Mouse (Mus musculus): ENCODE data around the gene Gzf1. TPM values are rescaled to one million over a fixed set of nuclear protein-coding genes. Genes with fewer than 3 reads are reported as not detected.

The Gzf1 gene
- polyA plus RNA-seq (2015; fragmentation: Nextera tagmentation; extraction: Ambion mirVana), result 19.1 and 19.7 TPM in 2 replicates

DNA sequence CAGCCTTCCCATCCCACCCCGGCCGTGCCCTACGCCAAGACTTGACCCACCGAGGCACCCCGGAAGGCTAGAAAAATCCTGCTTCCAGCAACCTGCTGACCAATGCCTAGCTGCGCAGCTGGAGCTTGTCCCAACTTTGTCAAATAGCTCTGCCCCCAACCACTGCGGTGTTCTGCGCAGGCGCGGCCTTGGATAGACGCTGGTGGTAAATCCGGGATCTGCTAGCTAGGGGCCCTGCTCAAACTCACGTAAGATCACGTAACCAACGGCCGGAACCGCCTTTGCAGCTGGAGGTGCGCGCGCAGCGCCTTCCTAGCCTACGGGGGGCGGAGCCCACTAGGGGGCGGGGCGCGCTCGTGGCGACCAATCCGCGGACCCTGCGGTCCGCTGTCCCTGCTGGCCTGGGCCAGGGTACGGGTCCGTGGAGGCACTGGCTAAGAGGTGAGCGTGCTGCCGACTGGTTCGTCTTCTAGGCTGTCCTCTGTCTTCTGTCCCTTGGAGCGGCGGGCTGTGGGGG lies at the start of gene Gzf1:
Gzf1 (plus strand) TSS at position 249 of the 517 bp plus-strand sequence.
- Histone ChIP-seq H3K27me3 (no peaks in the 10 kb centered on the region), H3K36me3 (peaks cover 32% of the 10 kb centered on the region), H3K4me2 (peak within 1 kb of the TSS; percentile 85), H3K9me3 (no peaks in the 10 kb centered on the region), H3K4me3 (peak within 1 kb of the TSS; percentile 68), H3K27ac (peak within 1 kb of the TSS; percentile 82), H3K9ac (peak within 1 kb of the TSS; percentile 74), H3K4me1 (peaks cover 46% of the 10 kb centered on the region)
- under 1% methylated on average over 39 of the region's 39 CpGs for WGBS
- ATAC-seq (ENCODE audit: borderline replicate concordance, extremely low read depth, low FRiP score, low TSS enrichment), result peak; percentile 97

DNA sequence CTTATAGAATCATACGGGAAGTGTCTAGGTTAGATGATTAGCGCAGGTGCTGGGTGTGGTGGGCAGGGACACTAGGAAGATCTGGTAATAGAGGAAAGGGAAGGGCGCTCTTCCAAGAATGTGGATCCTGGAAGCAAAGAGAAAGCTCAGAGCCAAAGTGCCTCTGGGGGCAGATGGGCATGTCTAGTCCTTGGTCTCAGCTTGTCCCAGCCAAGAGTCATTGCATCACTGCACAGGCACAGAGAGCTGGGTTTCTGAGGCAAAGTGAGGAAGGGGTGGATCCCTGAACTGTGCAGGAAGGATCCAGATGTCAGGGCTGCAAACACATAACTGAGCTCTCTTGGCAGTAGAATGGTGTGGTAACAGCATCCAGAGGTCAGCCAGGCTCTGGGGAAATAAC lies 49.2 kb upstream of the Gzf1 start:
- WGBS, result 81% methylated on average over 3 of the region's 3 CpGs
- H3K4me1 ChIP-seq, result no peaks in the 10 kb centered on the region

DNA sequence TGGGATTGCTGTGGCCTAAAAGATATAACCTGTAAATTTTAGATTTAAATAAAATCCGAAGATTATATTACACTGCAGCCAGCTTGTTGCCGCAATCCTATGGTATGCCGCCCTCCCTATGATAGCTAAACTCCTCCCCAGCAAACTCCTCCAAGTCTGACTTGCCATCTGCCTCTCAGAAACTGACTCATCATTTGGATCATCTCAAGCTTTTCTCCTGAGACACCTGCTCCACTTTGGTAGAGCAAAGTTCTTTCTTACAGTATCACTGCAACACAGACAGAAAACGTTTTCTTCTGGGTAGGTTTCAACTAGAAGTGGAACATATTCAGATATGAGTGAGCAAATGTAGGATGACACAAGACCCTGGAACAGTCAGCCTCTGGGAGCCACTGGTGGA lies 46.4 kb upstream of the Gzf1 start:
- ATAC-seq (ENCODE audit: borderline replicate concordance, extremely low read depth, low FRiP score, low TSS enrichment), result no peak
- H3K4me1 ChIP-seq, result no peaks in the 10 kb centered on the region
- no peak overlapping the region for H3K9ac ChIP-seq
- H3K4me3 ChIP-seq, result no peak overlapping the region
- no peak overlapping the region for H3K4me2 ChIP-seq
- no peak overlapping the region for H3K27ac ChIP-seq
- WGBS, result 78% methylated on average over 4 of the region's 4 CpGs
- no peaks in the 10 kb centered on the region for H3K27me3 ChIP-seq
- H3K9me3 ChIP-seq, result no peaks in the 10 kb centered on the region
- no peaks in the 10 kb centered on the region for H3K36me3 ChIP-seq

More for the DNA sequence above, 49.2 kb upstream of the Gzf1 start:
- ATAC-seq (ENCODE audit: borderline replicate concordance, extremely low read depth, low FRiP score, low TSS enrichment), result no peak
- H3K9ac ChIP-seq, result no peak overlapping the region
- H3K27me3 ChIP-seq, result no peaks in the 10 kb centered on the region
- H3K4me3 ChIP-seq, result no peak overlapping the region
- H3K36me3 ChIP-seq, result no peaks in the 10 kb centered on the region
- H3K9me3 ChIP-seq, result no peaks in the 10 kb centered on the region
- H3K4me2 ChIP-seq, result no peak overlapping the region
- no peak overlapping the region for H3K27ac ChIP-seq

DNA sequence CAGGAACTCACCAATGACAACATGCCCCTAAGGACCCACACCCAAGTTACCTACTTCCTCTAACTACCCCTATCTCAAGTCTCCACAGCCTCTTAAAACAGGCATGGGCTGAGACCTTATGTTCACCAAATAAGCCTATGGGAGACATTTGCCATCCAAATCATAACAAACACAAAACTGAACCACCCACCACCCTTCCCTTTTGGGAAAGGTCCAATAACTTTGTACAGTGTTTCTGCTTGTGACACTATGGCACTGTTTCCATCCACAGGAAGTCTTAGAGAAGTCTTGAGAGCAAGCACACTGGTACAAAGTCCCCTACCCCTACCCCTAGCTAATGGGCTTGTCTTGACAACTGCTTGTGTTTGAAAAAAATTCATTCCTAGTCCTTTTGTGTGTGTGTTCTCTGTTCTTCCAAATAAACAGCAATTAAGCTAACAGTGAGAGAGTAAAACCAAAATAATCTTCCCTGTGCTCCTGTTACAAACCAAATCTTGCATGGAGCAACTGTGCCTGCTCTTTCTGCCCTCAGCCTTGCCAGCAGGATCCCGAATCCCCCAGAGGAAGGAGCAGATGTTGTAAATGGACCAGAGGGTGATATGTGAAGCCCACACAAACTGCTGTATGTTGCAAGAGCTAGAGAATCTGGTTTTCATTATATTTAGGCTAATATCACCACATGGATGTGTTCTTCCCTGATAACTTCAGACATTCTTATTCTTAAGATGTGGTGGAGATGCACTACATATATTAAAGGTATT lies 38.0 kb upstream of the Gzf1 start:
- H3K4me3 ChIP-seq, result no peak overlapping the region
- no peaks in the 10 kb centered on the region for H3K4me1 ChIP-seq
- ATAC-seq (ENCODE audit: borderline replicate concordance, extremely low read depth, low FRiP score, low TSS enrichment), result no peak
- no peak overlapping the region for H3K27ac ChIP-seq
- no peaks in the 10 kb centered on the region for H3K9me3 ChIP-seq
- no peaks in the 10 kb centered on the region for H3K36me3 ChIP-seq
- H3K4me2 ChIP-seq, result no peak overlapping the region
- WGBS, result 47% methylated on average over 1 of the region's 1 CpGs
- no peak overlapping the region for H3K9ac ChIP-seq
- H3K27me3 ChIP-seq, result no peaks in the 10 kb centered on the region

DNA sequence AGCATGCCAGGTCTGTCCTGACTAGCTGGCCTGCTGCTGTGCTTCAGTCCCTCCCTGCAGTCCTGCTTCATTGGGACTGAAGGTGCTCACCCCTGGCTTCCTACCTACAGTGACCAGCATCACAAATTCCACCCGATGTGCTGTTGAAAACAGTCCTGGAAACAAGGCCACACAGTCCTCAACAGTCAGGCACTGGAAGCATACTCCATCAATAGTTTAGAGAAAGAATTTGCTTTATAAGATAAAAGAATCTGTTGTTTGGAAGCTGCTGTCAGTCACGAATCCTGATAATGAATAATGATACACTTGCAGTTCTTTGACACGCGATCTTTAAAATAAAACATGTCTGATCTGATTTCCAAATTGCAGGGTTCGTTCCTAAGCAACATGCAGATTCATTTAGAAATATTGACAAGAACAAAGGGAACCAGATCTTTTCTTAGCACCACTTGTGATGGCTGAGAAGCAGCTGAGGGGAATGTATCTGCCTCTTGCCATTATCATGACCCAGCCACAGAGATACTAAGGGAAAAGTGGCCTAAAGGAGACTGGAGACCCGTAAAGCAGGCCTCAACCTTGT lies 36.3 kb upstream of the Gzf1 start:
- Histone ChIP-seq H3K4me2 (no peak overlapping the region), H3K4me1 (no peaks in the 10 kb centered on the region), H3K27ac (no peak overlapping the region), H3K9me3 (no peaks in the 10 kb centered on the region), H3K36me3 (no peaks in the 10 kb centered on the region), H3K9ac (no peak overlapping the region), H3K4me3 (no peak overlapping the region), H3K27me3 (no peaks in the 10 kb centered on the region)
- WGBS, result 71% methylated on average over 6 of the region's 6 CpGs
- no peak for ATAC-seq (ENCODE audit: borderline replicate concordance, extremely low read depth, low FRiP score, low TSS enrichment)

DNA sequence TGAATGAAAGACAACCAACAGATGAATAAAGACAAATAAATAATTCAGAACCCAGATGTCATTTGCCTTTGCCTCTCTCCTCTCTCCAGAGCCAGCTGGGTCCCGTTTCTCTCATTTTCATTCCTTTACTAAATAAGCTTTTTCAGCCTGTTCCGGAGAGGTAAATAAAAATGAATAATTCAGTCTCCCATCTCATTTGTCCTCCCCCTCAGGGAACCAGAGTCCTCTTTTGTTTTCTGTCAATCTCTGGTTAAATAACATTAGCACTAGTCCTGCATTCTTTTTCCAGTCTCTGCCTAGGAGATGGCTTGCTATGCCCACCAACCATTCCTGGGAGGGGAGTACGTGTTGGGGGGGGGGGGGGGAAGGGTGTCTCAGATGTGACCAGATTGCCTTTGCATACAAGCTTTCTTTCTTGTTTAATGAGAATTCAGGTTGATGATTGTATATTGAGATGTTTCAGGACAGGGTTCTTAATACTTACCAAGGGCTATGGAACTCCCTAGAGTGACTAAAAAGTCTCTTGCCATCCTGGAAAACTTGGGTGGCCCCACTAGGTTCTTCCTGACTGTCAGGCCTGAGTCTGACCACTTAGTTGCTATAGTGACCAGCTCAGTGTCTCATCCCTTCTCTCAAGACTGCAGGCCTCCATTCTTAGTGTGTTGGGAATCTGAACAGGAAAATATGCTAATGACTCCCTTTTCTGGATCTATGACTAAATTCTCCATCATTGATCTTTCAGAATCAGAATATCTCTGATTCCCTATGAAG lies 30.1 kb upstream of the Gzf1 start:
- H3K36me3 ChIP-seq, result no peaks in the 10 kb centered on the region
- no peak overlapping the region for H3K9ac ChIP-seq
- no peak overlapping the region for H3K27ac ChIP-seq
- WGBS, result 32% methylated on average over 3 of the region's 3 CpGs
- H3K4me3 ChIP-seq, result no peak overlapping the region
- H3K4me1 ChIP-seq, result no peaks in the 10 kb centered on the region
- no peak for ATAC-seq (ENCODE audit: borderline replicate concordance, extremely low read depth, low FRiP score, low TSS enrichment)
- H3K4me2 ChIP-seq, result no peak overlapping the region
- H3K9me3 ChIP-seq, result no peaks in the 10 kb centered on the region
- H3K27me3 ChIP-seq, result no peaks in the 10 kb centered on the region

DNA sequence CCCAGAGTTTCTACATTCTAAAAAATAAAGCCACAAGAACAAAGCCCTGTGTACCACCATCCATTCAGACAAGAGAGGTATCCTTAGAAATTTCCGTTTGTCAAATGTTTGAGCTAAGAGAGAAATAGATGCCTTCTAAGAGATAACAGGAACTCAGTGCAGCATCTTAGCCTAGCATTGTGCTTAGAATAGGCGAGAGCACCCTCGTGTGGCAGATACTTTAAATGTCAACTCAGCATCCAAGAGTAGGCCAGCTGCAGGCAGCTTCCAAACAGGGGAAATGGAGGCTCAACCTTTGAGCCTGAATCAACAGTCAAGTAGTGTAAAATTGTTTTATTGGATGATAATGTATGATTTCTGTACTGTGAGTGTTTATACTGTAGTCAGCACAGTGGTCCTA lies 25.9 kb upstream of the Gzf1 start:
- Histone ChIP-seq H3K27me3 (no peaks in the 10 kb centered on the region), H3K27ac (no peak overlapping the region), H3K4me1 (no peaks in the 10 kb centered on the region), H3K9ac (no peak overlapping the region), H3K36me3 (no peaks in the 10 kb centered on the region), H3K9me3 (no peaks in the 10 kb centered on the region), H3K4me3 (no peak overlapping the region), H3K4me2 (no peak overlapping the region)
- ATAC-seq (ENCODE audit: borderline replicate concordance, extremely low read depth, low FRiP score, low TSS enrichment), result no peak
- WGBS, result 0% methylated on average over 3 of the region's 3 CpGs

DNA sequence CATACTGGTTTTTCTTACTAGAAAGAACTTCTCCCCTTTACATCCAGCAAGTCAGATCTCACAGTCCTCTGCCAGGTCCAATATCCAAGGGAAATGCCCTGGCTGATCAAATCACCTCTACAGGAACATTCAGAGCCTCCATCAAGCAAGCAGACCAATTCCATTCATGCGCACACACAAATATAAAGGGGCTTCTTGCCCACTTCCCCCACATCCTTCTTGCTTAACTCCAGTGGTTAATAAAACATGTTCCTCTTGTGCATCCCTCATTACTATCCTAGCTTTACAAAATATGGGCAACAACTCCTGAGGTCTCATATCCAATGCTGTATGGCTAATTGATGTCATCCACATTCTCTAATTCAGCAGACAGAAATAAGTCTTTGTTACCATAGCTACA lies 17.4 kb upstream of the Gzf1 start:
- WGBS, result 91% methylated on average over 1 of the region's 1 CpGs
- no peak for ATAC-seq (ENCODE audit: borderline replicate concordance, extremely low read depth, low FRiP score, low TSS enrichment)

DNA sequence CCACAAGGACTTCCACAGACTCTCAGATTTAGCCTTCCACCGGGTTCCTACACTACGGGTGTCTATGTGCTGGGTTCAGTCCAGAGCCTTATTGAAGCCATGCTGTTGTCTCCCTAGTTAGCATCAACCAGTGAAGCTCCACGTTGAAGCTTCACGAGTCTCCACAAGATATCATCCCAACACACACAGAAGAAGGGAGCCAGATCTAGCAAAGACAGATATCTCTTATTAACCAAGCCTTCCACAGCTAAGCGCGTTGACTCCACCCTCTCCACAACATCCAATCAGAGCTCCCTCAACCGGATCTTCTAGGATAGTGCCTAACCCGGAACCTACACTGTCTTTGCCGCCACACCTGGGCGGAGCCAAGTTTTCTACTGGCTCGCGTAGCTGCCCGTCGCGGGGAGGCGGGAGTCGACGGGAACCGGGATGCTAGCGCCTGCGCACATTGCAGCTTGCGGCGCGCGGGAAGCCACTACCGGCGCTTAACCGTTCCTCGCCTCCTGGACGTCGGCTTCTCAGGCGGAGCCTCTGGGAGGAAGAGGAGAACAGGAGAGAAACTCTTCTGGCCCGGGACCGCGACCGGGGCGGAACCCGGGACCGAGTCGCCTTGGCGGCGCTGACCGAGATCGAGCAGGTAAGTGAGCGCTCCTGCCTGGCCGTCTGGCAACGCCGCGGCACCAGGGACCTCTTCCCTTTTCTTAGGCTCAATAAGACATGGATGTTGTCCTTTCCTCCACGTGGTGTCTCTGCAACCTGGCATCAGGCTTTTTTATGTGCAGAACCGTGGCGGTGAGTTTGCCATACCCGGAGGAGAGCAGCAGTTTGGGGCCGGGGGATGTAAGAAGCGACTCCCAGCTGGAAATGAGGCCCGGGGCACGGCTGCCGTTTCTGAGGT lies 8.4 kb upstream of the Gzf1 start, which contains the start of gene Nxt1:
Nxt1 (plus strand) TSS at position 403 of the 898 bp plus-strand sequence.
- 1% methylated on average over 58 of the region's 58 CpGs for WGBS

More for the DNA sequence above, 17.4 kb upstream of the Gzf1 start:
- H3K27ac ChIP-seq, result no peak overlapping the region
- no peaks in the 10 kb centered on the region for H3K9me3 ChIP-seq
- no peaks in the 10 kb centered on the region for H3K27me3 ChIP-seq
- no peaks in the 10 kb centered on the region for H3K36me3 ChIP-seq
- no peaks in the 10 kb centered on the region for H3K4me1 ChIP-seq
- no peak overlapping the region for H3K4me3 ChIP-seq
- no peak overlapping the region for H3K9ac ChIP-seq
- no peak overlapping the region for H3K4me2 ChIP-seq

DNA sequence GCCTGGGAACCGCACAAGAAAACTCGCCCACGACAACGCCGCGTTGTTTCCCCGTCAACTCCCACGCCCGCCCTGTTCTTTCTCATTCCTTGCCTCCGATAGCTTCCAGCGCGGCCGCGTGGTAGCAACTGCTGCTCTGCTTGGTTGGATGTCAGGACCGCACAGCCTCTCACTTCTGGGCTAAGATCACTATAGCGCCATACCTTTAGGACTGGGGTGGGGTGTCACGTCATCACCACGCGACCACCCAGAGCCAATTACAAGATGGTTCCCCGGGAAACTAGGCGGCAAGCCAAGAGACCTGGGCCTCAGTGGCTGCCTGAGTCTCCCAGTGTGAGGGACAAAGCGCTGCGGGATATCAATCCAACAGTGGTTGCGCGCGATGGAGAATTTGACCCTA lies 3.0 kb upstream of the Gzf1 start:
- Histone ChIP-seq H3K4me1 (peaks cover 62% of the 10 kb centered on the region), H3K27ac (peak overlapping the region; percentile 34; the same call in 1 of the 2 replicates), H3K9me3 (no peaks in the 10 kb centered on the region), H3K9ac (peak overlapping the region; percentile 17; the same call in 1 of the 2 replicates), H3K27me3 (no peaks in the 10 kb centered on the region), H3K36me3 (peaks cover 22% of the 10 kb centered on the region), H3K4me3 (peak overlapping the region; percentile 37), H3K4me2 (peak overlapping the region; percentile 54)
- ATAC-seq (ENCODE audit: borderline replicate concordance, extremely low read depth, low FRiP score, low TSS enrichment), result no peak
- 16% methylated on average over 26 of the region's 26 CpGs for WGBS

More for the DNA sequence above, 8.4 kb upstream of the Gzf1 start, which contains the start of gene Nxt1:
- Histone ChIP-seq H3K4me1 (peaks cover 27% of the 10 kb centered on the region), H3K27me3 (no peaks in the 10 kb centered on the region), H3K27ac (peak within 1 kb of the TSS; percentile 76), H3K4me2 (peak within 1 kb of the TSS; percentile 76), H3K4me3 (peak within 1 kb of the TSS; percentile 86), H3K9me3 (no peaks in the 10 kb centered on the region), H3K36me3 (peaks cover 22% of the 10 kb centered on the region), H3K9ac (peak within 1 kb of the TSS; percentile 89)
- ATAC-seq (ENCODE audit: borderline replicate concordance, extremely low read depth, low FRiP score, low TSS enrichment), result peak; percentile 100

DNA sequence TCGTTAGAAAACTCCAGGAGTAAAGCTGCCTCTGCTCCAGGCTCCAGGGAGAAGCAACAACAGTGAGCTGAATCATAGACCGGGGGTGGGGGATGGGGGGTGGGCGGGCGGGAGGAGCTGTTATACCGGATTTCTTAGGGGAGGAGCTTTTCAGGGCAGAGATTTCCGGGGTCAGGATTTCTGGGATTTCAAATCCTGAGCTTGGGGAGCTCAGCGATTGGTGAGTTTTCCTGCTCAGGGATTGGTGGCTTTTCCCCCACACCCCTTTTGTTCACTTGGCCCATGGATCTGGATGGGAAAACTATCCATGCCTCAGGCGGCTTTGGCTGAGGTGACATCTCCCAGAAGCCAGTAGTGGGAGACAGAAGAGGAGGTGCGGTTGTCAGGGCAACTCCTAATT lies 1.5 kb upstream of the Gzf1 start:
- peaks cover 31% of the 10 kb centered on the region for H3K36me3 ChIP-seq
- peaks cover 49% of the 10 kb centered on the region for H3K4me1 ChIP-seq
- H3K27ac ChIP-seq, result peak overlapping the region; percentile 82
- peak overlapping the region; percentile 85 for H3K4me2 ChIP-seq
- no peaks in the 10 kb centered on the region for H3K9me3 ChIP-seq
- no peaks in the 10 kb centered on the region for H3K27me3 ChIP-seq
- ATAC-seq (ENCODE audit: borderline replicate concordance, extremely low read depth, low FRiP score, low TSS enrichment), result 0 out of 2 replicates have a peak, but pooled peaks have one; percentile 7
- WGBS, result 8% methylated on average over 9 of the region's 9 CpGs
- no peak overlapping the region for H3K4me3 ChIP-seq
- 0 out of 2 replicates have a peak overlapping the region, but pooled peaks have one; percentile 0 for H3K9ac ChIP-seq

All from lung, embryonic 15.5 days (tissue).